Mouse (Mus musculus): ENCODE measurements at regions not wholly inside any gene's neighbourhood (a gene's known extent, or its start where the extent isn't known, plus 50 kb on each side); places are given as distances from the start of the nearest gene placed in this dataset.

GRCm38 (mm10) chr4:101361779-101362178 lies 57.3 kb upstream of the Ak4 start:
- no peak for TF ChIP-seq MYOD1 (IDR thresholded peaks at IDR 0.05; ENCODE audit: control insufficient read depth, insufficient read length, low read depth)
- TF ChIP-seq CEBPB (IDR thresholded peaks at IDR 0.05; ENCODE audit: low read depth) = no peak
- TF ChIP-seq CTCF (IDR thresholded peaks at IDR 0.05; ENCODE audit: control insufficient read depth, insufficient read depth, insufficient read length) = no peak
- no peak for TF ChIP-seq MAX (IDR thresholded peaks at IDR 0.05)
- TF ChIP-seq FOSL1 (IDR thresholded peaks at IDR 0.05; ENCODE audit: insufficient read depth, low read length, poor library complexity, severe bottlenecking) = no peak

All from C2C12 (cell line).